Mouse (Mus musculus): ENCODE results near the gene Smim5.

The Smim5 gene

GRCm38 (mm10) chr11:115894755-115895520 lies 4.8 kb upstream of the Smim5 start:
- no peak for DNase-seq (ENCODE audit: low spot score)

- DNase-seq (ENCODE audit: low spot score), result no peak
These were observed 1.3 kb upstream of the Smim5 start for GRCm38 (mm10) chr11:115898446-115898845.

- peak; percentile 69 for DNase-seq (ENCODE audit: low spot score)
These were observed 880 bp upstream of the Smim5 start for GRCm38 (mm10) chr11:115898886-115899285.

GRCm38 (mm10) chr11:115900561-115901337 lies 983 bp downstream of the Smim5 start:
- DNase-seq (ENCODE audit: low spot score), result no peak

- peak; percentile 40 for DNase-seq (ENCODE audit: low spot score)
These were observed 1.8 kb downstream of the Smim5 start for GRCm38 (mm10) chr11:115901338-115902161.

GRCm38 (mm10) chr11:115902177-115902576 lies 2.4 kb downstream of the Smim5 start:
- DNase-seq (ENCODE audit: low spot score), result no peak

GRCm38 (mm10) chr11:115902831-115903230 lies 3.1 kb downstream of the Smim5 start:
- no peak for DNase-seq (ENCODE audit: low spot score)

- peak; percentile 42 for DNase-seq (ENCODE audit: low spot score)
These were observed 3.8 kb downstream of the Smim5 start for GRCm38 (mm10) chr11:115903384-115904230.

GRCm38 (mm10) chr11:115904231-115904955 lies 4.6 kb downstream of the Smim5 start:
- no peak for DNase-seq (ENCODE audit: low spot score)

- DNase-seq (ENCODE audit: low spot score), result no peak
These were observed 5.4 kb downstream of the Smim5 start for GRCm38 (mm10) chr11:115904956-115905790.

GRCm38 (mm10) chr11:115906116-115906515 lies 6.3 kb downstream of the Smim5 start:
- DNase-seq (ENCODE audit: low spot score), result no peak

- no peak for DNase-seq (ENCODE audit: low spot score)
These were observed 6.8 kb downstream of the Smim5 start for GRCm38 (mm10) chr11:115906521-115906920.

- peak; percentile 48 for DNase-seq (ENCODE audit: low spot score)
These were observed 11.4 kb downstream of the Smim5 start for GRCm38 (mm10) chr11:115911134-115911561.

- DNase-seq (ENCODE audit: low spot score), result no peak
These were observed 12.0 kb downstream of the Smim5 start, which contains the start of gene Smim6 for GRCm38 (mm10) chr11:115911632-115912376. Smim6 (plus strand) TSS chr11:115912017.

GRCm38 (mm10) chr11:115916579-115916978 lies 16.8 kb downstream of the Smim5 start:
- DNase-seq (ENCODE audit: low spot score), result no peak

- DNase-seq (ENCODE audit: low spot score), result no peak
These were observed 18.9 kb downstream of the Smim5 start for GRCm38 (mm10) chr11:115918637-115919036.

GRCm38 (mm10) chr11:115919073-115919472 lies 19.3 kb downstream of the Smim5 start:
- no peak for DNase-seq (ENCODE audit: low spot score)

- peak; percentile 60 for DNase-seq (ENCODE audit: low spot score)
These were observed 20.5 kb downstream of the Smim5 start for GRCm38 (mm10) chr11:115920110-115920818.

Data from spleen, adult 12 weeks (tissue).